Mouse (Mus musculus): Measurements from ENCODE around the gene Eif4e2. TPM values are rescaled to one million over a fixed set of nuclear protein-coding genes. Genes with fewer than 3 reads are reported as not detected.
A peak's percentile ranks its signal among the peaks of the same experiment; 100 is the strongest.

Gene Eif4e2
- polyA plus RNA-seq, 1 experiment from 2014 or later, result 135 TPM

GRCm38 (mm10) chr1:87183998-87184750, 29.5 kb upstream of the Eif4e2 start:
- H3K9me3 ChIP-seq (ENCODE audit: control insufficient read depth, low read length), result no peaks in the 10 kb centered on the region
- H3K27ac ChIP-seq (replicated peaks), result no peak overlapping the region
- no peak overlapping the region; the same call in 1 of the 2 replicates for H3K4me2 ChIP-seq (replicated peaks; ENCODE audit: low read depth)
- no peak overlapping the region for H3K9ac ChIP-seq (ENCODE audit: low read length)
- peaks cover 11% of the 10 kb centered on the region; the same call in 1 of the 2 replicates for H3K27me3 ChIP-seq (ENCODE audit: control insufficient read depth, insufficient read depth, low read length)
- ATAC-seq (ENCODE audit: low FRiP score, low TSS enrichment) (no peak), DNase-seq (ENCODE audit: low spot score) (no peak)
- H3K36me3 ChIP-seq (ENCODE audit: control insufficient read depth, insufficient read depth, low read length), result no peaks in the 10 kb centered on the region
- H3K4me1 ChIP-seq (replicated peaks; ENCODE audit: control insufficient read depth, insufficient read depth), result no peaks in the 10 kb centered on the region
- TF ChIP-seq CTCF (IDR thresholded peaks at IDR 0.05; ENCODE audit: low read depth) (0 out of 2 replicates have a peak, but pooled peaks have one; percentile 20), EP300 (optimal IDR thresholded peaks at IDR 0.05) (no peak)
- no peak overlapping the region for H3K4me3 ChIP-seq (ENCODE audit: low read depth, low read length)
- 32% methylated on average over 15 of the region's 15 CpGs for WGBS

- TF ChIP-seq CTCF (IDR thresholded peaks at IDR 0.05; ENCODE audit: low read depth), result peak; percentile 79
- no peak for TF ChIP-seq EP300 (optimal IDR thresholded peaks at IDR 0.05)
- ATAC-seq (ENCODE audit: low FRiP score, low TSS enrichment) (peak; percentile 60), DNase-seq (ENCODE audit: low spot score) (peak; percentile 80)
- H3K27me3 ChIP-seq (ENCODE audit: control insufficient read depth, insufficient read depth, low read length), result peaks cover 11% of the 10 kb centered on the region; the same call in 1 of the 2 replicates
- H3K9me3 ChIP-seq (ENCODE audit: control insufficient read depth, low read length), result no peaks in the 10 kb centered on the region
- no peak overlapping the region for H3K4me3 ChIP-seq (ENCODE audit: low read depth, low read length)
- no peaks in the 10 kb centered on the region for H3K4me1 ChIP-seq (replicated peaks; ENCODE audit: control insufficient read depth, insufficient read depth)
- no peak overlapping the region; the same call in 1 of the 2 replicates for H3K4me2 ChIP-seq (replicated peaks; ENCODE audit: low read depth)
- no peak overlapping the region for H3K9ac ChIP-seq (ENCODE audit: low read length)
- WGBS, result 10% methylated on average over 20 of the region's 20 CpGs
- H3K27ac ChIP-seq (replicated peaks), result no peak overlapping the region
- no peaks in the 10 kb centered on the region for H3K36me3 ChIP-seq (ENCODE audit: control insufficient read depth, insufficient read depth, low read length)
Observed at GRCm38 (mm10) chr1:87184751-87185139, 29.0 kb upstream of the Eif4e2 start.

- Histone ChIP-seq H3K36me3 (ENCODE audit: control insufficient read depth, insufficient read depth, low read length) (no peaks in the 10 kb centered on the region), H3K4me3 (ENCODE audit: low read depth, low read length) (no peak overlapping the region), H3K9me3 (ENCODE audit: control insufficient read depth, low read length) (no peaks in the 10 kb centered on the region), H3K4me1 (replicated peaks; ENCODE audit: control insufficient read depth, insufficient read depth) (no peaks in the 10 kb centered on the region), H3K4me2 (replicated peaks; ENCODE audit: low read depth) (no peak overlapping the region), H3K27me3 (ENCODE audit: control insufficient read depth, insufficient read depth, low read length) (peaks cover 11% of the 10 kb centered on the region; the same call in 1 of the 2 replicates), H3K27ac (replicated peaks) (no peak overlapping the region), H3K9ac (ENCODE audit: low read length) (no peak overlapping the region)
- TF ChIP-seq EP300 (optimal IDR thresholded peaks at IDR 0.05), result no peak
- DNase-seq (ENCODE audit: low spot score) (no peak), ATAC-seq (ENCODE audit: low FRiP score, low TSS enrichment) (no peak)
- 20% methylated on average over 13 of the region's 13 CpGs for WGBS
Observed at GRCm38 (mm10) chr1:87185526-87185925, 28.2 kb upstream of the Eif4e2 start.

- no peaks in the 10 kb centered on the region for H3K9me3 ChIP-seq (ENCODE audit: control insufficient read depth, low read length)
- H3K27me3 ChIP-seq (ENCODE audit: control insufficient read depth, insufficient read depth, low read length), result peaks cover 11% of the 10 kb centered on the region; the same call in 1 of the 2 replicates
- DNase-seq (ENCODE audit: low spot score), result no peak
- no peak; the same call in 1 of the 2 replicates for ATAC-seq (ENCODE audit: low FRiP score, low TSS enrichment)
- peak overlapping the region; percentile 61 for H3K9ac ChIP-seq (ENCODE audit: low read length)
- H3K4me3 ChIP-seq (ENCODE audit: low read depth, low read length), result peak overlapping the region; percentile 52
- H3K4me1 ChIP-seq (replicated peaks; ENCODE audit: control insufficient read depth, insufficient read depth), result no peaks in the 10 kb centered on the region
- H3K27ac ChIP-seq (replicated peaks), result no peak overlapping the region
- no peaks in the 10 kb centered on the region for H3K36me3 ChIP-seq (ENCODE audit: control insufficient read depth, insufficient read depth, low read length)
- 4% methylated on average over 44 of the region's 54 CpGs for WGBS
- H3K4me2 ChIP-seq (replicated peaks; ENCODE audit: low read depth), result peak overlapping the region; percentile 94
- TF ChIP-seq EP300 (optimal IDR thresholded peaks at IDR 0.05) (no peak), CTCF (IDR thresholded peaks at IDR 0.05; ENCODE audit: low read depth) (no peak)
Observed at GRCm38 (mm10) chr1:87186261-87187036, 27.3 kb upstream of the Eif4e2 start.

- no peaks in the 10 kb centered on the region for H3K36me3 ChIP-seq (ENCODE audit: control insufficient read depth, insufficient read depth, low read length)
- DNase-seq (ENCODE audit: low spot score), result peak; percentile 81
- H3K27me3 ChIP-seq (ENCODE audit: control insufficient read depth, insufficient read depth, low read length), result peaks cover 11% of the 10 kb centered on the region; the same call in 1 of the 2 replicates
- H3K4me1 ChIP-seq (replicated peaks; ENCODE audit: control insufficient read depth, insufficient read depth), result no peaks in the 10 kb centered on the region
- H3K9me3 ChIP-seq (ENCODE audit: control insufficient read depth, low read length), result no peaks in the 10 kb centered on the region
- no peak for TF ChIP-seq EP300 (optimal IDR thresholded peaks at IDR 0.05)
- peak; percentile 94 for TF ChIP-seq CTCF (IDR thresholded peaks at IDR 0.05; ENCODE audit: low read depth)
- 1% methylated on average over 15 of the region's 15 CpGs for WGBS
- ATAC-seq (ENCODE audit: low FRiP score, low TSS enrichment), result peak; percentile 18; the same call in 1 of the 2 replicates
- H3K4me3 ChIP-seq (ENCODE audit: low read depth, low read length), result peak overlapping the region; percentile 52
- peak overlapping the region; percentile 94 for H3K4me2 ChIP-seq (replicated peaks; ENCODE audit: low read depth)
- no peak overlapping the region for H3K27ac ChIP-seq (replicated peaks)
- peak overlapping the region; percentile 61 for H3K9ac ChIP-seq (ENCODE audit: low read length)
Observed at GRCm38 (mm10) chr1:87187037-87187355, 26.7 kb upstream of the Eif4e2 start.

All from stomach, postnatal 0 days (tissue).